Mouse (Mus musculus): ENCODE results near the gene Erbb2. TPM values are rescaled to one million over a fixed set of nuclear protein-coding genes. Genes with fewer than 3 reads are reported as not detected.
A peak's percentile ranks its signal among the peaks of the same experiment; 100 is the strongest.

The Erbb2 gene
- polyA plus RNA-seq, 1 experiment from 2014 or later = 26.9 TPM

GRCm38 (mm10) chr11:98406621-98407020 is 5.6 kb upstream of the Erbb2 start:
- Histone ChIP-seq H3K4me3 (ENCODE audit: low read depth, low read length) (no peak overlapping the region), H3K36me3 (ENCODE audit: control insufficient read depth, insufficient read depth, low read length) (no peaks in the 10 kb centered on the region), H3K27me3 (ENCODE audit: control insufficient read depth, insufficient read depth, low read length) (no peaks in the 10 kb centered on the region), H3K9me3 (ENCODE audit: control insufficient read depth, low read length) (no peaks in the 10 kb centered on the region), H3K9ac (ENCODE audit: low read length) (no peak overlapping the region), H3K4me2 (replicated peaks; ENCODE audit: low read depth) (no peak overlapping the region), H3K4me1 (replicated peaks; ENCODE audit: control insufficient read depth, insufficient read depth) (peaks cover under 1% of the 10 kb centered on the region; the same call in 1 of the 2 replicates), H3K27ac (replicated peaks) (no peak overlapping the region)
- ATAC-seq (ENCODE audit: low FRiP score, low TSS enrichment) = no peak
- WGBS = 61% methylated on average over 6 of the region's 6 CpGs
- no peak for DNase-seq (ENCODE audit: low spot score)
- no peak for TF ChIP-seq CTCF (IDR thresholded peaks at IDR 0.05; ENCODE audit: low read depth)
- TF ChIP-seq EP300 (optimal IDR thresholded peaks at IDR 0.05) = no peak

DNA sequence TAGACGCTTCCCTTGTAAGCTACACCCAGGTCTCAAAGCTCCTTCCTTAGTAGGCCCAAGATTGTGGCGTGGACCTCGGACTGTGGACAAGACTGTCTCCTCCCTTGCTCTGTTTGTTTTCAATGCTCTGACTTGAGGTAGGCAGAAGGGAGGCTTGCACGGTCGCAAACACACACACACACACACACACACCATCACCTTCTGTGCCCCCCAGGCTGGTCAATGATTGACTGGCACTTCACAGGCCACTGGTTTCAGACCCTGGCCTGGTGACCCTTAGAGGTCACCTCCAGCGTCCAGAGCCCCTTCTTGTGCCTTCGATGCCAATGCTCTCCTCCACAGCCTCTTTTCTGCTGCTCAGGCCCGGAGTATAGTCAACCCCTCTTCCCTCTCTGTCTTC is 3.4 kb upstream of the Erbb2 start:
- 39% methylated on average over 8 of the region's 8 CpGs for WGBS
- peak overlapping the region; percentile 50 for H3K9ac ChIP-seq (ENCODE audit: low read length)

GRCm38 (mm10) chr11:98409341-98409822 is 2.9 kb upstream of the Erbb2 start:
- Histone ChIP-seq H3K9me3 (ENCODE audit: control insufficient read depth, low read length) (no peaks in the 10 kb centered on the region), H3K27me3 (ENCODE audit: control insufficient read depth, insufficient read depth, low read length) (no peaks in the 10 kb centered on the region), H3K9ac (ENCODE audit: low read length) (peak overlapping the region; percentile 50), H3K4me1 (replicated peaks; ENCODE audit: control insufficient read depth, insufficient read depth) (peaks cover 7% of the 10 kb centered on the region; the same call in 1 of the 2 replicates), H3K36me3 (ENCODE audit: control insufficient read depth, insufficient read depth, low read length) (no peaks in the 10 kb centered on the region), H3K27ac (replicated peaks) (peak overlapping the region; percentile 76), H3K4me2 (replicated peaks; ENCODE audit: low read depth) (peak overlapping the region; percentile 36), H3K4me3 (ENCODE audit: low read depth, low read length) (0 out of 2 replicates have a peak overlapping the region, but pooled peaks have one; percentile 2)
- ATAC-seq (ENCODE audit: low FRiP score, low TSS enrichment) = peak; percentile 11; the same call in 1 of the 2 replicates
- 2% methylated on average over 10 of the region's 10 CpGs for WGBS
- DNase-seq (ENCODE audit: low spot score) = peak; percentile 62
- TF ChIP-seq CTCF (IDR thresholded peaks at IDR 0.05; ENCODE audit: low read depth) (no peak), EP300 (optimal IDR thresholded peaks at IDR 0.05) (no peak)

More for the DNA sequence above, 3.4 kb upstream of the Erbb2 start:
- Histone ChIP-seq H3K4me2 (replicated peaks; ENCODE audit: low read depth) (peak overlapping the region; percentile 36), H3K4me3 (ENCODE audit: low read depth, low read length) (0 out of 2 replicates have a peak overlapping the region, but pooled peaks have one; percentile 2), H3K36me3 (ENCODE audit: control insufficient read depth, insufficient read depth, low read length) (no peaks in the 10 kb centered on the region), H3K4me1 (replicated peaks; ENCODE audit: control insufficient read depth, insufficient read depth) (peaks cover 4% of the 10 kb centered on the region; the same call in 1 of the 2 replicates), H3K9me3 (ENCODE audit: control insufficient read depth, low read length) (no peaks in the 10 kb centered on the region), H3K27me3 (ENCODE audit: control insufficient read depth, insufficient read depth, low read length) (no peaks in the 10 kb centered on the region), H3K27ac (replicated peaks) (peak overlapping the region; percentile 76)
- peak; percentile 55 for ATAC-seq (ENCODE audit: low FRiP score, low TSS enrichment)
- no peak for TF ChIP-seq EP300 (optimal IDR thresholded peaks at IDR 0.05)
- no peak for TF ChIP-seq CTCF (IDR thresholded peaks at IDR 0.05; ENCODE audit: low read depth)
- peak; percentile 70 for DNase-seq (ENCODE audit: low spot score)

GRCm38 (mm10) chr11:98412797-98413301 is 579 bp downstream of the Erbb2 start:
- DNase-seq (ENCODE audit: low spot score) = peak; percentile 62
- 1% methylated on average over 37 of the region's 40 CpGs for WGBS

DNA sequence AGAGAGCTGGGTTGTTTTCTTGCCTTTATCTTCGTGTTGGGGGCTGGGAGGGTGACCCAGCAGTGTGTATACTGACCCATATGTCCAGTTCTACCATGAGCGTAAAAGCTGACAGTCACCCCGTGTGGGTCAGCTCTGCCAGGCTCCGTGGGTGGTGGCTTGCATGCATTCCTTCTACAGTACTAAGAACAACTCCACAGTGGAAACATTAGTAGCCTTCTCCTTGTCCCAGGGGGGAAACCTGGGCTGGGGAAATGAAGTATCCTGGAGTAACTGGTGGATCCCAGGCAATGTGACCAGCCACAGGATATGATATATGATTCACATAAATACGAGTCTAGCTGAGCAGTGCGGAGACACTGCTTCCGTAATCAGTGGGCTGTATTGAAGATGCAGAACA is 1.5 kb downstream of the Erbb2 start:
- DNase-seq (ENCODE audit: low spot score) (no peak), ATAC-seq (ENCODE audit: low FRiP score, low TSS enrichment) (no peak)
- 10% methylated on average over 7 of the region's 7 CpGs for WGBS
- no peaks in the 10 kb centered on the region for H3K36me3 ChIP-seq (ENCODE audit: control insufficient read depth, insufficient read depth, low read length)
- no peaks in the 10 kb centered on the region for H3K27me3 ChIP-seq (ENCODE audit: control insufficient read depth, insufficient read depth, low read length)
- H3K4me1 ChIP-seq (replicated peaks; ENCODE audit: control insufficient read depth, insufficient read depth) = peaks cover 7% of the 10 kb centered on the region; the same call in 1 of the 2 replicates
- no peaks in the 10 kb centered on the region for H3K9me3 ChIP-seq (ENCODE audit: control insufficient read depth, low read length)
- peak overlapping the region; percentile 78 for H3K4me2 ChIP-seq (replicated peaks; ENCODE audit: low read depth)
- peak overlapping the region; percentile 97 for H3K9ac ChIP-seq (ENCODE audit: low read length)
- H3K27ac ChIP-seq (replicated peaks) = peak overlapping the region; percentile 97
- TF ChIP-seq EP300 (optimal IDR thresholded peaks at IDR 0.05) = no peak
- TF ChIP-seq CTCF (IDR thresholded peaks at IDR 0.05; ENCODE audit: low read depth) = no peak
- H3K4me3 ChIP-seq (ENCODE audit: low read depth, low read length) = peak overlapping the region; percentile 100

More at GRCm38 (mm10) chr11:98412797-98413301, 579 bp downstream of the Erbb2 start:
- peak; percentile 12 for ATAC-seq (ENCODE audit: low FRiP score, low TSS enrichment)
- no peaks in the 10 kb centered on the region for H3K27me3 ChIP-seq (ENCODE audit: control insufficient read depth, insufficient read depth, low read length)
- peaks cover 7% of the 10 kb centered on the region; the same call in 1 of the 2 replicates for H3K4me1 ChIP-seq (replicated peaks; ENCODE audit: control insufficient read depth, insufficient read depth)
- H3K9me3 ChIP-seq (ENCODE audit: control insufficient read depth, low read length) = no peaks in the 10 kb centered on the region
- H3K9ac ChIP-seq (ENCODE audit: low read length) = peak overlapping the region; percentile 97
- H3K4me3 ChIP-seq (ENCODE audit: low read depth, low read length) = peak overlapping the region; percentile 100
- H3K27ac ChIP-seq (replicated peaks) = peak overlapping the region; percentile 97
- peak overlapping the region; percentile 78 for H3K4me2 ChIP-seq (replicated peaks; ENCODE audit: low read depth)
- no peaks in the 10 kb centered on the region for H3K36me3 ChIP-seq (ENCODE audit: control insufficient read depth, insufficient read depth, low read length)
- TF ChIP-seq CTCF (IDR thresholded peaks at IDR 0.05; ENCODE audit: low read depth) = no peak
- no peak for TF ChIP-seq EP300 (optimal IDR thresholded peaks at IDR 0.05)

DNA sequence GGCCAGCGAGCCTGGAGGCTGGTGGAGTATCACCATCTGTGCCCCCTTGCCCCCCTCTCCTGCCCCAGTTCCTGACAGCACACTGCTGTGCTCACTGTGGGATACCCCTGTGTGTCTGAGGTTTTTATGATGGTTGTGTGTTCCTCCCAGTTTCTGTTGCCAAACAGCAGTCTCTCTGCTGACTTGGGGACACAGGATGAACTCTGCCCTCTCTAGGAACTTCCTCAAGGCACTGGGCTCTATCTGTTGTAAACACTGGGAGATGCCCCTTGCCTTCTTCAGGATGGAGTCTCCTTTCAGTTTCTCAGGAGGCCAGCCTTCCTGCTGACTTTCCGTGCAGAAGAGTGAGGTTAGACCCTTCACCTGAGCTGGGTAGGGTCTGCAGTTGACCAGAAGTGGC is 1.9 kb downstream of the Erbb2 start:
- ATAC-seq (ENCODE audit: low FRiP score, low TSS enrichment) = no peak
- Histone ChIP-seq H3K27ac (replicated peaks) (peak overlapping the region; percentile 97; the same call in 1 of the 2 replicates), H3K9me3 (ENCODE audit: control insufficient read depth, low read length) (no peaks in the 10 kb centered on the region), H3K4me1 (replicated peaks; ENCODE audit: control insufficient read depth, insufficient read depth) (peaks cover 7% of the 10 kb centered on the region; the same call in 1 of the 2 replicates), H3K4me3 (ENCODE audit: low read depth, low read length) (peak overlapping the region; percentile 100), H3K27me3 (ENCODE audit: control insufficient read depth, insufficient read depth, low read length) (no peaks in the 10 kb centered on the region), H3K36me3 (ENCODE audit: control insufficient read depth, insufficient read depth, low read length) (no peaks in the 10 kb centered on the region), H3K4me2 (replicated peaks; ENCODE audit: low read depth) (peak overlapping the region; percentile 78), H3K9ac (ENCODE audit: low read length) (peak overlapping the region; percentile 97)
- 22% methylated on average over 2 of the region's 2 CpGs for WGBS
- DNase-seq (ENCODE audit: low spot score) = no peak
- TF ChIP-seq EP300 (optimal IDR thresholded peaks at IDR 0.05) = no peak
- TF ChIP-seq CTCF (IDR thresholded peaks at IDR 0.05; ENCODE audit: low read depth) = no peak
